Mouse (Mus musculus): Measurements from ENCODE around the gene Fbxo7. TPM values are rescaled to one million over a fixed set of nuclear protein-coding genes. Genes with fewer than 3 reads are reported as not detected.

Fbxo7 gene
- polyA plus RNA-seq, 1 experiment from 2014 or later: 20.1 TPM

DNA sequence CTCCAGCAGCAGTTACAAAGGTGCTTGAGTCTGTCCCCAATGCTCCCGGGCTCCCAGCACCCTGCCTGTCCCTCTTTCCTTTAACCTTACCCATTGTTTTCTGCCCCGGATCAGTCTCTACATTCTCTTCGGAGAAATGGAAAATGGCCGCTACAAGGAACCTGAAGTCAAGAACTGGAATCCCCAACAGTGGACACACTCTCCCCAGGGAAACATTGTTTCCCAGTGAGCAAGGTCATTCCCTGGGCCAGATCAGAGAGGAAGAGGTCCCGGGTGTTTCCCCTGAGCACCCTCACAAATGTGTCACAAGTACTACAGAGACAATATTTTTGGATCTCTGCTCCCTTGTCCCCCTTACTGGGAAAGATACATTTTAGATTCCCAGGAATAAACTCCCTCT is 44.9 kb downstream of the Fbxo7 start:
- ATAC-seq (ENCODE audit: low FRiP score, low read depth): no peak
- H3K36me3 ChIP-seq: no peaks in the 10 kb centered on the region
- H3K9ac ChIP-seq: no peak overlapping the region
- WGBS: 80% methylated on average over 5 of the region's 5 CpGs
- H3K27ac ChIP-seq: no peak overlapping the region
- H3K4me1 ChIP-seq: 0 out of 2 replicates have a peak, but pooled peaks cover 6% of the 10 kb centered on the region
- H3K9me3 ChIP-seq: peaks cover 5% of the 10 kb centered on the region; the same call in 1 of the 2 replicates
- H3K4me3 ChIP-seq: no peak overlapping the region
- no peaks in the 10 kb centered on the region for H3K27me3 ChIP-seq (replicated peaks)
- H3K4me2 ChIP-seq (replicated peaks): no peak overlapping the region

DNA sequence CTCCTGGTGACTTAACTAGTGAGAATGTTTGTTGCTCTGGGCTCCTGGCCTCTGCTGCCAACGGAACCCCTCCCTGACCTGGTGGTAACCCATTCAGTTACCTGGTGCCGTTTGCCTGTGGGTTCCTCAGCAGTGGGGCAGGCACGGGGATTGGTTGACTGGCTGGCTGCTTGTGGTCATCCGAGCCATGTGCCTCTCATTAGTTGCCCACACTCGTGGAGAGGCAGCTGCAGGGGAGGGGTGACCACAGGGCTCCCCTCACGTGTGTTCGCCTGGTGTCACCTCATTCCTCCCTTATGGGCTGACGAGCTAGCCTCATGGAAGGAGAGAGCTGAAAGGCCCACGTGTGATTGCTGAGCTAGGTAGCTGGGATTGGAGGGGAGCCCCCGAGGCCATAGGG is 46.1 kb downstream of the Fbxo7 start:
- Histone ChIP-seq H3K9ac (no peak overlapping the region), H3K9me3 (no peaks in the 10 kb centered on the region), H3K4me3 (no peak overlapping the region), H3K27ac (no peak overlapping the region), H3K36me3 (no peaks in the 10 kb centered on the region), H3K27me3 (replicated peaks) (no peaks in the 10 kb centered on the region), H3K4me1 (0 out of 2 replicates have a peak, but pooled peaks cover 6% of the 10 kb centered on the region), H3K4me2 (replicated peaks) (no peak overlapping the region)
- 77% methylated on average over 10 of the region's 10 CpGs for WGBS
- no peak for ATAC-seq (ENCODE audit: low FRiP score, low read depth)

DNA sequence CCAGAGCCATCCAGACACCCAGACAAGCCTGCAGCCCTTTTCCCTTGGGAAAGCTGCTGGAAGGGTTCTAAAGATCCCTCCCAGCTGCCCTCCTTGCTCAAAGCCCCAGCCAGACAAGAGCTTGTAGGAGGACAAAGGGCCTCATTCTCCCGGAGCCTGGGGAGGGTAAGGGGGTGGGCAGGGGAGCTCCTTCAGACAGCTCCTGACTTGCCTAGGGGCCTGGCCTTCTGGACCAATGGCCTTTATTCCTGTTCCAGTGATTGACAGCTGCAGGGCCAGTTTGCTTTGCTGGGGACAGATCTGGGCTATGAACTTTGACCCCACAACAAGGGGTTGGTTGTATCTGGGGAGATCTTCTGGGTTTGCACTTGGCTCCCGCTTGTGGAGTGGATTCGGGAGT is 47.6 kb downstream of the Fbxo7 start:
- H3K4me3 ChIP-seq: no peak overlapping the region
- H3K27ac ChIP-seq: no peak overlapping the region
- no peak for ATAC-seq (ENCODE audit: low FRiP score, low read depth)
- no peaks in the 10 kb centered on the region for H3K9me3 ChIP-seq
- WGBS: 16% methylated on average over 3 of the region's 3 CpGs
- H3K36me3 ChIP-seq: no peaks in the 10 kb centered on the region
- 0 out of 2 replicates have a peak, but pooled peaks cover 6% of the 10 kb centered on the region for H3K4me1 ChIP-seq
- H3K4me2 ChIP-seq (replicated peaks): no peak overlapping the region
- no peak overlapping the region for H3K9ac ChIP-seq
- H3K27me3 ChIP-seq (replicated peaks): no peaks in the 10 kb centered on the region

GRCm38 (mm10) chr10:86070751-86071150 is 49.0 kb downstream of the Fbxo7 start:
- Histone ChIP-seq H3K4me1 (0 out of 2 replicates have a peak, but pooled peaks cover 6% of the 10 kb centered on the region), H3K9ac (no peak overlapping the region), H3K4me3 (no peak overlapping the region), H3K9me3 (no peaks in the 10 kb centered on the region), H3K36me3 (no peaks in the 10 kb centered on the region), H3K27ac (no peak overlapping the region), H3K27me3 (replicated peaks) (no peaks in the 10 kb centered on the region), H3K4me2 (replicated peaks) (no peak overlapping the region)
- no peak for ATAC-seq (ENCODE audit: low FRiP score, low read depth)
- 86% methylated on average over 3 of the region's 3 CpGs for whole genome bisulfite sequencing

- 0 out of 2 replicates have a peak, but pooled peaks cover 4% of the 10 kb centered on the region for H3K4me1 ChIP-seq
- no peaks in the 10 kb centered on the region for H3K9me3 ChIP-seq
- no peak overlapping the region for H3K4me2 ChIP-seq (replicated peaks)
- no peak overlapping the region for H3K4me3 ChIP-seq
- ATAC-seq (ENCODE audit: low FRiP score, low read depth): no peak
- no peaks in the 10 kb centered on the region for H3K27me3 ChIP-seq (replicated peaks)
- H3K9ac ChIP-seq: no peak overlapping the region
- H3K27ac ChIP-seq: no peak overlapping the region
- 87% methylated on average over 4 of the region's 4 CpGs for WGBS
- no peaks in the 10 kb centered on the region for H3K36me3 ChIP-seq
These were observed 52.4 kb downstream of the Fbxo7 start for GRCm38 (mm10) chr10:86074134-86074533.

- Histone ChIP-seq H3K4me3 (no peak overlapping the region), H3K9me3 (no peaks in the 10 kb centered on the region), H3K27me3 (replicated peaks) (no peaks in the 10 kb centered on the region), H3K4me1 (no peaks in the 10 kb centered on the region), H3K4me2 (replicated peaks) (no peak overlapping the region), H3K9ac (no peak overlapping the region), H3K27ac (no peak overlapping the region), H3K36me3 (no peaks in the 10 kb centered on the region)
- WGBS: 88% methylated on average over 9 of the region's 9 CpGs
- ATAC-seq (ENCODE audit: low FRiP score, low read depth): no peak
These were observed 53.4 kb downstream of the Fbxo7 start for GRCm38 (mm10) chr10:86074971-86075711.

- WGBS: 78% methylated on average over 2 of the region's 2 CpGs
- H3K4me3 ChIP-seq: no peak overlapping the region
- no peak for ATAC-seq (ENCODE audit: low FRiP score, low read depth)
- no peaks in the 10 kb centered on the region for H3K36me3 ChIP-seq
- H3K9ac ChIP-seq: no peak overlapping the region
- H3K4me1 ChIP-seq: no peaks in the 10 kb centered on the region
- H3K27me3 ChIP-seq (replicated peaks): no peaks in the 10 kb centered on the region
- H3K27ac ChIP-seq: no peak overlapping the region
- H3K9me3 ChIP-seq: no peaks in the 10 kb centered on the region
- H3K4me2 ChIP-seq (replicated peaks): no peak overlapping the region
These were observed 55.5 kb downstream of the Fbxo7 start for GRCm38 (mm10) chr10:86077272-86077671.

DNA sequence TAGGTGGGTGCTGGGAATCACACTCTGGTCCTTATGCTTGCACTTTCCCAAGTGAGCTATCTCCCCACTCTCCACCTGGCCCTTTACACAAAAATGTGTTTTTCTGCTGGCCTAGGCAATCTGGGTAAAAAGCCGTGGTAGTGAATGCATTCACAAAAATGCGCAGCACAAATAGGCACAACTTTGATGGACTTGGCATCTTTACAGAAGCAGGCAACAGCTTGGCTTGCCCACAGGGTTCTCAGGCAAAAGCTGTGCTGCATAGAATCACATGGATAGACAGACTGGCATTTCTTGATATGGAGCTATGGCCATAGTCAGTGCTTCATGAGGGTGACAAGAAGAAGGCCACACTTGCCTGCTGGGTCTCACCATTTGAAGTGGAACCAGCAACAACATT is 57.0 kb downstream of the Fbxo7 start:
- Histone ChIP-seq H3K9ac (no peak overlapping the region), H3K27ac (no peak overlapping the region), H3K4me2 (replicated peaks) (no peak overlapping the region), H3K4me1 (no peaks in the 10 kb centered on the region), H3K9me3 (no peaks in the 10 kb centered on the region), H3K4me3 (no peak overlapping the region), H3K36me3 (no peaks in the 10 kb centered on the region), H3K27me3 (replicated peaks) (no peaks in the 10 kb centered on the region)
- no peak for ATAC-seq (ENCODE audit: low FRiP score, low read depth)
- WGBS: 97% methylated on average over 2 of the region's 2 CpGs

- no peaks in the 10 kb centered on the region for H3K9me3 ChIP-seq
- no peak overlapping the region for H3K27ac ChIP-seq
- no peaks in the 10 kb centered on the region for H3K4me1 ChIP-seq
- WGBS: 84% methylated on average over 9 of the region's 9 CpGs
- no peak overlapping the region for H3K9ac ChIP-seq
- no peak for ATAC-seq (ENCODE audit: low FRiP score, low read depth)
- H3K4me2 ChIP-seq (replicated peaks): no peak overlapping the region
- no peaks in the 10 kb centered on the region for H3K36me3 ChIP-seq
- H3K4me3 ChIP-seq: no peak overlapping the region
- H3K27me3 ChIP-seq (replicated peaks): no peaks in the 10 kb centered on the region
These were observed 58.1 kb downstream of the Fbxo7 start for GRCm38 (mm10) chr10:86079921-86080320.

DNA sequence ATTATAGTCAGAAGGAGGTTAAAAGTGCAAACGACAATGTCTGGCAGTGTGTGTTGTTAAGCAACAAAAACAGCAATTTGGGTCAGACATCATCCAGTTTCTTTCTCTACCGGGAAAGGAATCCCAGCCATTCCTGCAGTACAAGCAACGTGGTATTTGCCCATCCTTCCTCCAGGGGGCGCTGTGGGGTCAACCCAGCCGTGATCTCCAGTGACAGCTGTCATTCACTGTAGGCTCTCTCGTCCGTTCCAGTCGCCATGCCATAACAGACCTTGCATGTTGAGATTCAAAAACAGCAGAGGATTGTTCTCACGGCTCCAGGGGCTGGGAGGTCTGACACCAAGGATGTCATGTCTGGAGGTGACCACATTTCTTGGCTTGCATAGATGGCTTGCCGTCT is 70.1 kb downstream of the Fbxo7 start:
- Histone ChIP-seq H3K27me3 (replicated peaks) (no peaks in the 10 kb centered on the region), H3K27ac (no peak overlapping the region), H3K4me3 (no peak overlapping the region), H3K4me1 (no peaks in the 10 kb centered on the region), H3K4me2 (replicated peaks) (no peak overlapping the region), H3K9ac (no peak overlapping the region), H3K36me3 (no peaks in the 10 kb centered on the region), H3K9me3 (no peaks in the 10 kb centered on the region)
- 54% methylated on average over 10 of the region's 10 CpGs for WGBS
- ATAC-seq (ENCODE audit: low FRiP score, low read depth): no peak

DNA sequence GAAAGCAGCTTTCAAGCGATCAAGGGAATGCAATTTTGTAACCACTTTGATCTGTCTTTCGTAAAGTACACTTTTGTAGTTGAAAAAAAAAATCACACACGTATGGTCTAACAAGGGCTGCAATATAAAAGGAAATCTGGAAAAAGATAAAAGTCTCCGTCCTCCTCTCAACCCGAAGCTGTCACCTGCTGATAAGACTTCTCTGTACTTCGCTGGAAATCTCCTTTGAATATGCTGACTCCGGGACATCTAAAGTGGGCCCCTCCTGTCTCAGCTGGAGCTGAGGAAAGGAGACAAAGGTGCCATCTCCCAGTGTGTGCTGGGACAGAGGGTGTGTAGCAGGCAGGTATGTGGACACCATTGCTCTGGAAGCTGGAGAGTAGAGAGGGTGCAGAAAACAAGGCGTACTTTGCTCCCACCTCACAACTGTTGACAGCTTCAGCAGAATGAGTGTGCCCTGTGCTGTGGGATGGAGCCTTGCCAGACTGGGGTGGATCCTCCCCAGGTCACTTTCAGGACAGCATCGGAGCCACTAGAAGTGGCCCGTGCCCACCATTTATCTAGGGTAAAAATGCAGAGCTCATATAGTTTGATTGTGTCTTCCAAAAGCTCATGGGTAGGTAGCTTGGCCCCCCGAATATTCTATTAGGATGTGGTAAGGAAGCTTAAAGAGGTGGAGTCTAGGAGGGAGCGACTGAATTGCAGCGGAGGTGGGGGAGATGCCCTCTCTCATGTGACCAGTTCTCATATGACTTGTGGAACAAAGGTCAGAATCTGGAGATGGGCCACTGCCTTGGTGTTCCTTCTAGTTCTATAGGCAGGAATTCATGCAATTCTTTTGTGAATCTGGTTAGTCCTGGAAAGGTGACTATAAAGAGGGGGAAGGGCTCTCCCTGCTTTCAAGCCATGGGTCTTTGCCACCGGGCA is 71.6 kb downstream of the Fbxo7 start:
- no peak for ATAC-seq (ENCODE audit: low FRiP score, low read depth)
- H3K36me3 ChIP-seq: no peaks in the 10 kb centered on the region
- no peak overlapping the region for H3K4me3 ChIP-seq
- no peaks in the 10 kb centered on the region for H3K9me3 ChIP-seq
- no peak overlapping the region for H3K4me2 ChIP-seq (replicated peaks)
- H3K9ac ChIP-seq: no peak overlapping the region
- WGBS: 74% methylated on average over 14 of the region's 14 CpGs
- H3K27me3 ChIP-seq (replicated peaks): no peaks in the 10 kb centered on the region
- no peak overlapping the region for H3K27ac ChIP-seq
- no peaks in the 10 kb centered on the region for H3K4me1 ChIP-seq

DNA sequence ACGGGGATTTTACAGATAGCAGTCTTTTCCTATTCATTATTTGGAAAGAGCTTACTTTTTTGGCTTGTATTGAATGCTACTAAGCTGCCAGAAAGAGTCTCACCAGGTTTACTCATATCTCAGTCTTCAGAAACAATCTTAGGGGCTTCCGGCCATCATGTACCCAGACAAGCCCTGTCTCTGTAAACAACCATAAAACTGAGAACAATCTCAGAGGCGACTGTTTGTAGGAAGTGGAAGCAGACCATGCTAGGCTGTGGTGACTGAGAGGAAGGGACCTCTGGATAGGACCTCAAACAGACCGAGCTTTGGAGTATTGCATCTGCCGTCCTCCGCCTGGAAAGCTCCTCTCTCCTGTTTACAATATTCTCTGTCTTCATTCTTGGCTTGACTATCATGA is 76.6 kb downstream of the Fbxo7 start:
- 85% methylated on average over 6 of the region's 6 CpGs for WGBS
- H3K4me3 ChIP-seq: no peak overlapping the region
- no peak for ATAC-seq (ENCODE audit: low FRiP score, low read depth)

More for the DNA sequence above, 76.6 kb downstream of the Fbxo7 start:
- H3K9ac ChIP-seq: no peak overlapping the region
- no peaks in the 10 kb centered on the region for H3K9me3 ChIP-seq
- H3K27me3 ChIP-seq (replicated peaks): no peaks in the 10 kb centered on the region
- H3K36me3 ChIP-seq: no peaks in the 10 kb centered on the region
- H3K4me2 ChIP-seq (replicated peaks): no peak overlapping the region
- H3K27ac ChIP-seq: no peak overlapping the region
- H3K4me1 ChIP-seq: no peaks in the 10 kb centered on the region
